Mouse (Mus musculus): ENCODE results near the gene Hist1h2ad. TPM values are rescaled to one million over a fixed set of nuclear protein-coding genes. Genes with fewer than 3 reads are reported as not detected.
A peak's percentile ranks its signal among the peaks of the same experiment; 100 is the strongest.
"Not testable (repeated sequence)": the region's sequence is repeated elsewhere in the genome, so short reads cannot be mapped to it uniquely, and the experiment has no call there.

Hist1h2ad gene
- polyA plus RNA-seq (2012), result 5.1 and 8.3 TPM in 2 replicates

DNA sequence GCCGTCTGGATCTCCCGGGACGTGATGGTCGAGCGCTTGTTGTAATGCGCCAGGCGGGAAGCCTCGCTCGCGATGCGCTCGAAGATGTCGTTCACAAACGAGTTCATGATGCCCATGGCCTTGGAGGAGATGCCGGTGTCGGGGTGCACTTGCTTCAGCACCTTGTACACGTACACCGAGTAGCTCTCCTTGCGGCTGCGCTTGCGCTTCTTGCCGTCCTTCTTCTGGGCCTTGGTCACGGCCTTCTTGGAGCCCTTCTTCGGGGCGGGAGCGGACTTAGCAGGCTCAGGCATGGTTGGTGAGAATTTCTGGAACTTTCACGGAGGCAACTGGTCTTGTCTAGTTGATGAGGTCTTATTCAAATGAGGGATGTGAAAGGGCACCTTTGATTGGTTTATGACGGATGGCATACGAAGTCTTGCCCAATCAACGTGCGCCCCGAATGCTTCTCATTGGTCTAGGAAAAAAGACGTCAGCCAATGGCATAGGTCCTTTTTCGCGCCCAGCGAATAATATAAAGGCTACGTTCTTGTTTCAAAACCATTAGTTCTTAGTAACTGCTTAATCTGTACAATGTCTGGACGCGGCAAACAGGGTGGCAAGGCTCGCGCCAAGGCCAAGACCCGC is at the start of gene Hist1h2ad, which contains the start of gene Hist1h2bf:
Gene Hist1h2ad (plus strand): TSS at position 484 of the 627 bp plus-strand sequence.
Gene Hist1h2bf (minus strand): TSS at position 299 of the 627 bp plus-strand sequence.
- H3K4me1 ChIP-seq (ENCODE audit: control insufficient read depth), result peaks cover 39% of the 10 kb centered on the region
- H3K9me3 ChIP-seq (ENCODE audit: control insufficient read depth, low read length); H3K36me3 ChIP-seq (ENCODE audit: control insufficient read depth); H3K27me3 ChIP-seq (ENCODE audit: control insufficient read depth): not testable (repeated sequence)
- H3K4me3 ChIP-seq (replicated peaks), result peak within 1 kb of the TSS; percentile 72

DNA sequence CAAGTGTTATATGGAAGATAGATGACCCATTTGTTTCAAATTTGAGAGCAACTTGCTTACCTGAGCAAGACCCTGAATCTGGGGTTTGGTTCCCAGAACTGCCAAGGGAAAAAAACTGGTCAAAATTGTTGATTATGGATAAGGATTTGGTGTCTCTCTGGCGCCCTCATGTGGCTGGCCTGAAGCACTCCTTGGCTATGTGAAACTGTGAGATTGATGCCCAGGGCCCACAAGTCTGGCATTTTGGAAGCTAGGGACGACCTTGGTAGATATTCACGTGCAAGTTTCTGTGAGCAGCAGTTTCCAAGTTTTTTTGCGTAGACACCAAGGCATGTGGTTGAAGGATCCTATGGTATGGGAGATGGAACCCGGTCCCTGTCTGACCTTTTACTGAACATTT is 49.5 kb upstream of the Hist1h2ad start:
- Histone ChIP-seq H3K36me3 (ENCODE audit: control insufficient read depth) (no peaks in the 10 kb centered on the region), H3K4me1 (ENCODE audit: control insufficient read depth) (peaks cover 62% of the 10 kb centered on the region), H3K4me3 (replicated peaks) (no peak overlapping the region), H3K27me3 (ENCODE audit: control insufficient read depth) (no peaks in the 10 kb centered on the region), H3K9me3 (ENCODE audit: control insufficient read depth, low read length) (no peaks in the 10 kb centered on the region)
- no peak for TF ChIP-seq GATA1 (IDR thresholded peaks at IDR 0.05; ENCODE audit: low read length)
- no peak for TF ChIP-seq TAL1 (IDR thresholded peaks at IDR 0.05; ENCODE audit: low read length)

DNA sequence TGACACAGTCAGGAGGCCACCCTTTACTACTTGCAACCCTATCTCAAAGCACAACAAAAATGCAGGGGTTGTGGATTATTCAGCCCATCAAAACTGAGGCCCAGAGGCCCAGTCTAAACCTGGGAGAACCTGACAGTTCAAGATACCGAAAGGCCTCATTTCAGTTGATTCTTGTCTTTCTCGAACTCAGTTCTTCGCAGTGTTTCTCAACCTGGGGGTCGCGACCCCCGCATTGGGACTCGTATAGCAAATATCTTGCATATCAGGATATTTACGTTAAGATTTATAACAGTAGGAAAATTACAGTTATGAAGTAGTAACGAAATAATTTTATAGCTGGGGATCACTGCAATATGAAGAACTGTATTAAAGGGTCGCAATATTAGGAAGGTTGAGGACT is 48.3 kb upstream of the Hist1h2ad start:
- Histone ChIP-seq H3K4me3 (replicated peaks) (peak overlapping the region; percentile 59), H3K36me3 (ENCODE audit: control insufficient read depth) (no peaks in the 10 kb centered on the region), H3K4me1 (ENCODE audit: control insufficient read depth) (peaks cover 54% of the 10 kb centered on the region), H3K27me3 (ENCODE audit: control insufficient read depth) (no peaks in the 10 kb centered on the region), H3K9me3 (ENCODE audit: control insufficient read depth, low read length) (no peaks in the 10 kb centered on the region)
- TF ChIP-seq GATA1 (IDR thresholded peaks at IDR 0.05; ENCODE audit: low read length) (no peak), TAL1 (IDR thresholded peaks at IDR 0.05; ENCODE audit: low read length) (no peak)

DNA sequence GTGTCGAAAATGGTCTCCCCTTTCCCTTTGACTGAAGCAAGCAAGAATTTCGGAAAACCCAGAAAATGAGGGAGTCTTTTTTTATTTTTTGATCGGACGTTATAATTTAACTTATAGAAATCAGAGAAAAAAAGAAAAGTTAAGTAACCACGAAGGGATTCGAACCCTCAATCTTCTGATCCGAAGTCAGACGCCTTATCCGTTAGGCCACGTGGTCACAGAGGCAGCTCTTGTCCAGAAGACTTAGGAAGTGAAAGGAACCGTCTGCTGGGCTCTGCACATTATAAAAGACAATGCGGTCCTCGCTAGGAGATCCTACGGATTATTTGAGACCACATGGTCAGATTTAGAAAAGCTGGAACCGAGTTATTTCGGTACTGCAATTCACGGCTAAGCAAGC is 47.9 kb upstream of the Hist1h2ad start:
- H3K4me3 ChIP-seq (replicated peaks), result peak overlapping the region; percentile 59
- H3K4me1 ChIP-seq (ENCODE audit: control insufficient read depth), result peaks cover 51% of the 10 kb centered on the region
- H3K9me3 ChIP-seq (ENCODE audit: control insufficient read depth, low read length), result no peaks in the 10 kb centered on the region
- no peaks in the 10 kb centered on the region for H3K36me3 ChIP-seq (ENCODE audit: control insufficient read depth)
- TF ChIP-seq TAL1 (IDR thresholded peaks at IDR 0.05; ENCODE audit: low read length) (no peak), GATA1 (IDR thresholded peaks at IDR 0.05; ENCODE audit: low read length) (no peak)
- H3K27me3 ChIP-seq (ENCODE audit: control insufficient read depth), result no peaks in the 10 kb centered on the region

DNA sequence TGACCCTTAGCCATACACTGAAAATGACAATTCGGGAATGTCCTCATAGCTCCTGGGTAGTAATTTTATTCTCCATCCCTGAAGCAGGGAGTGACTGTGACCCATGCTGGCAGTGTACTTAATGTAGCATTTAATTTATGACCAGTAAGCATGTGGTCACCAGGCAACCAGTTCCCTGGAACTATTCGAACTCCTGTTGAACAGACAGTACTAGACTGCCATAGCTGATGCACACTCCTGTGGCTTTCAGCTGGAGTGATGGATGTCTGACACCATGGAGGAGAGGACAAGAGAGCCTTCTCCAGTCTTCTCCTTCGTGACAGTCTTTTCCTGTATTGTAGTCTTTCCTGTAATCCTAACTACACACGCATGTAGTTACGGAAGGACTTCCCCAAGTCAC is 45.2 kb upstream of the Hist1h2ad start:
- TF ChIP-seq GATA1 (IDR thresholded peaks at IDR 0.05; ENCODE audit: low read length) (no peak), TAL1 (IDR thresholded peaks at IDR 0.05; ENCODE audit: low read length) (no peak)
- H3K27me3 ChIP-seq (ENCODE audit: control insufficient read depth), result no peaks in the 10 kb centered on the region
- H3K4me3 ChIP-seq (replicated peaks), result peak overlapping the region; percentile 24
- H3K9me3 ChIP-seq (ENCODE audit: control insufficient read depth, low read length), result no peaks in the 10 kb centered on the region
- H3K4me1 ChIP-seq (ENCODE audit: control insufficient read depth), result peaks cover 59% of the 10 kb centered on the region
- no peaks in the 10 kb centered on the region for H3K36me3 ChIP-seq (ENCODE audit: control insufficient read depth)

DNA sequence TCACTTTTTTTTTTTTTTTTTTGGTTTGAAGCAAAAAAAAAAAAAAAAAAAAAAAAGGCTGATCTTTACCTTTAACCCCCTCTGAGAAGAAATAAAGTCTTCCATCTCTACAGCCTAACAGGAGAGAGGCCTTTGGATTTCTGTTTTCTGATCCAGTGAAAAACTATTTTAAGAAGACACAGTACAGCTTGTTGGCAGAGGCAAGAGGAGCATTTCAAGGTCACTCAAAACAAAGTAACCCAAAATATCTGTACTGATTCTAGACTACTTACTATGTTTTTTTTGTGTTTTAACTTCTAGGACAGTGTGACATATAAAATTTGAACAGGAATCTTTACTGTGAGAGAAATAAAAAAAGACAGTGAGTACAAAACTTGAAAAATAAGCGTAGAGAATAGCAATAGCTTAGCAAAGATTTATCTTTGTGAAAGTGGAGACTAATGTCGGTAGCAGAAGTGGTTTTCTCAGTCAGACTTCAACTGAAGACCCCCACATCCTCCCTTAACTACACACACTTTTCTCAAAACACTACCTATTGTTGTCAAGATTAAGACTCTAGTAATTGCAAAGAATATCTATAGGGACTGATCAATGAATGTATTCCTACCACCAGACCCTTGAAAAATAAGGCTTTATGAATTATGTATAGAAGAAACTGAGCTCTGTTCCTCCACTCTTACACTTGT is 44.6 kb upstream of the Hist1h2ad start:
- no peaks in the 10 kb centered on the region for H3K36me3 ChIP-seq (ENCODE audit: control insufficient read depth)
- no peaks in the 10 kb centered on the region for H3K9me3 ChIP-seq (ENCODE audit: control insufficient read depth, low read length)
- no peaks in the 10 kb centered on the region for H3K27me3 ChIP-seq (ENCODE audit: control insufficient read depth)
- H3K4me1 ChIP-seq (ENCODE audit: control insufficient read depth), result peaks cover 55% of the 10 kb centered on the region
- H3K4me3 ChIP-seq (replicated peaks), result peak overlapping the region; percentile 80
- TF ChIP-seq GATA1 (IDR thresholded peaks at IDR 0.05; ENCODE audit: low read length), result no peak
- TF ChIP-seq TAL1 (IDR thresholded peaks at IDR 0.05; ENCODE audit: low read length), result no peak

DNA sequence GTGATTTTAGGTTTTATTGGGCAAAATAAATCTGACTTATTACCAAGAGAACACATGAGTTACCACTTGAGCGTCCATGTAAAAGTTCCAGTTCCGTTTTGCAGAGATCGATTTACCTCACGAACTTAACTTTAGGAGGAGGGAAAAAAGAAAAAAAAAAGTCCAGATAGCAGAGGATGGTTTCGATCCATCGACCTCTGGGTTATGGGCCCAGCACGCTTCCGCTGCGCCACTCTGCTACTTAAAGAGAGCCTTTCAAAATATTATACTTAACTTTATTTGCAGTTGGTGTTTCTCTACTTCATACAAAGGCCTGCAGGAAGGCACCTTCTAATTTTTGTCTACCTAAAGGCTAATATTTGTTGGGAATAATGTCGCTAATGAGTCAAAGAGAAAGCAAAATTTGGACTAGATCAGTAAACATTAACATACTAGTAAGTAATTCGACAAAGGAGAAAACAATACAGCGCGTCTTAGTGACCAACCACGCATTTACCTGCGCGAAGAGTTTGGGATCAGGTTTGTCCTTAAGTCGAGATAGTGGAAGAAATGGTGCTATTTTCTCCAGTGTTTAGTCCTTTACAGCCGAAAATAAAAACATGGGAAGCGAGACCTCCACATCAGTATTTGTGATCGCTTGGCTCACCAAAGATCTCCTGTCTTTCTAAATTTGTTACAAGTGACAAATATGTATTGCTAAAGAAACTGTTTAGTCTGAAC is 43.8 kb upstream of the Hist1h2ad start:
- Histone ChIP-seq H3K9me3 (ENCODE audit: control insufficient read depth, low read length) (no peaks in the 10 kb centered on the region), H3K36me3 (ENCODE audit: control insufficient read depth) (no peaks in the 10 kb centered on the region), H3K27me3 (ENCODE audit: control insufficient read depth) (no peaks in the 10 kb centered on the region), H3K4me1 (ENCODE audit: control insufficient read depth) (peaks cover 50% of the 10 kb centered on the region), H3K4me3 (replicated peaks) (peak overlapping the region; percentile 80)
- TF ChIP-seq GATA1 (IDR thresholded peaks at IDR 0.05; ENCODE audit: low read length) (no peak), TAL1 (IDR thresholded peaks at IDR 0.05; ENCODE audit: low read length) (no peak)

DNA sequence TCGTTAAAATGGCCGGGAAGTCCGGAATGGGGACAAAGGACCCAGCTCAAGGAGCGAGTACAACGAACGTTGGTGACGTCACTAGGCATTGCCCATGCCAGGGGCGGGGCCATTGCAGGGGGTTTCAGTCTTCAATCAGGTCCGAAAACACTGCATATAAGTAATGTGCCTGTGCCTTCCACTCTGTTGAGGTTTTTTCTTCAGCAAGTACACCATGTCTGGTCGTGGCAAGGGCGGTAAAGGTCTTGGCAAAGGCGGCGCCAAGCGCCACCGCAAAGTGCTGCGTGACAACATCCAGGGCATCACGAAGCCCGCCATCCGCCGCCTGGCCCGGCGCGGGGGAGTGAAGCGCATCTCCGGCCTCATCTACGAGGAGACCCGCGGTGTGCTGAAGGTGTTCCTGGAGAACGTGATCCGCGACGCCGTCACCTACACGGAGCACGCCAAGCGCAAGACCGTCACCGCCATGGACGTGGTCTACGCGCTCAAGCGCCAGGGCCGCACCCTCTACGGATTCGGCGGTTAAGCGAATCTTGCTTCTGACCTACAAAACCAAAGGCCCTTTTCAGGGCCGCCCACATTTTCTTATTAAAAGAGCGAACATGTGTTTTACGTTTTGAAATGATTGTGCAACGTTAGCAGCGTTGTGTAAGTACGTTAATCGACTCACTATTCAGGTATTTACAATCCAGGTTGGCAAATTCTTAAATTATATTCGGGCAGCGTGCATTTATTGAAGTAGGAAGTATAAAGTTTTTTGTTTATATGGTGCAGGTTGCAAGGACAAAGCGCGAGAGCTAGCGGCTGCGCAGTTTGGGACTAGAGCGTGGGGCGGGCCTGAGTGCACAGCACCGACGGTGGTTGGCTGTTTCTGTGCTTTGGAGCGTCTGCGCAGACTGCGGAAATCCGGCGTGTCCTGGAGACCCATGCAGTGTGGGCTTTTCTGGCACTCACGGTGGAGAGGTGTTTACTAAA is 43.0 kb upstream of the Hist1h2ad start, which contains the start of gene Hist1h4h:
Gene Hist1h4h (plus strand): TSS at position 150 of the 975 bp plus-strand sequence.
- no peaks in the 10 kb centered on the region for H3K36me3 ChIP-seq (ENCODE audit: control insufficient read depth)
- H3K27me3 ChIP-seq (ENCODE audit: control insufficient read depth), result no peaks in the 10 kb centered on the region
- H3K9me3 ChIP-seq (ENCODE audit: control insufficient read depth, low read length), result no peaks in the 10 kb centered on the region
- TF ChIP-seq GATA1 (IDR thresholded peaks at IDR 0.05; ENCODE audit: low read length), result no peak
- no peak for TF ChIP-seq TAL1 (IDR thresholded peaks at IDR 0.05; ENCODE audit: low read length)
- H3K4me3 ChIP-seq (replicated peaks), result peak within 1 kb of the TSS; percentile 80
- H3K4me1 ChIP-seq (ENCODE audit: control insufficient read depth), result peaks cover 43% of the 10 kb centered on the region

Data from erythroblast, embryonic 14.5 days (primary cell).